Mouse (Mus musculus): ENCODE data around the gene Kctd19. TPM values are rescaled to one million over a fixed set of nuclear protein-coding genes. Genes with fewer than 3 reads are reported as not detected.

Kctd19 gene
- polyA plus RNA-seq, 1 experiment from 2014 or later: 0.16 TPM

DNA sequence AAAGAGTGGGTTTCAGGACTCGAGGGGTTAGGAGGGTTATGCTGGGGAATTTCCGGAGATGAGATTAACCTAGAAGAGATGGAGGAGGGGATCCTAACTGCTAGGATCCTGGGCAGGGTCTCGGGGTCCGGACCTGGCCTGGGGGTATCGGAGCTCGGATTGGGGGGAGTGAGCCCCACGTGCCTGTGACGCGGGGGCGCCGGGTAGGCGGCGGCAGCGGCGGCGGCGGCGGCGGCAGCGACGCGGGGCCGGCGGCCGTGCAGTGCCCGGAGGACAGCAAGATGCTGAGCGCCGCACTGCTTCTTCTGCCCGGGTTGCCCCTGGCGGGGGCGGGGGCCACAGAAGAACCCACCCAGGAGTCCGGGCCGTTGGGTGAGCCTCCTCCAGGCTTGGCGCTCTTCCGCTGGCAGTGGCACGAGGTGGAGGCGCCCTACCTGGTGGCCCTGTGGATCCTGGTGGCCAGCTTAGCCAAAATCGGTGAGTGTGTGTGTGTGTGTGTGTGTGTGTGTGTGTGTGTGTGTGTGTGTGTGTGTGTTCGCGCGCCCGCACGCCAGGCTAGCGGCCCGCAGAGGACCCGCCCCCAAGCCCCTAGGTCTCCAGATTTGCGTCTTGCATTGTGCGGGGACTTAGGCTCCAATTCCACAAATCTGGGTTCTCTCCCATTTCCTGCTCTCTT lies 64.1 kb downstream of the Kctd19 start:
- H3K4me3 ChIP-seq: peak overlapping the region; percentile 70
- H3K9me3 ChIP-seq: no peaks in the 10 kb centered on the region
- peak; percentile 77 for DNase-seq (ENCODE audit: low spot score)
- H3K27me3 ChIP-seq (replicated peaks; ENCODE audit: low read depth, poor library complexity, severe bottlenecking): peaks cover 18% of the 10 kb centered on the region; the same call in 1 of the 2 replicates
- whole genome bisulfite sequencing: 2% methylated on average over 48 of the region's 48 CpGs
- peaks cover 64% of the 10 kb centered on the region for H3K4me1 ChIP-seq
- H3K36me3 ChIP-seq (replicated peaks): peaks cover 6% of the 10 kb centered on the region; the same call in 1 of the 2 replicates
- peak overlapping the region; percentile 86 for H3K27ac ChIP-seq (replicated peaks)

DNA sequence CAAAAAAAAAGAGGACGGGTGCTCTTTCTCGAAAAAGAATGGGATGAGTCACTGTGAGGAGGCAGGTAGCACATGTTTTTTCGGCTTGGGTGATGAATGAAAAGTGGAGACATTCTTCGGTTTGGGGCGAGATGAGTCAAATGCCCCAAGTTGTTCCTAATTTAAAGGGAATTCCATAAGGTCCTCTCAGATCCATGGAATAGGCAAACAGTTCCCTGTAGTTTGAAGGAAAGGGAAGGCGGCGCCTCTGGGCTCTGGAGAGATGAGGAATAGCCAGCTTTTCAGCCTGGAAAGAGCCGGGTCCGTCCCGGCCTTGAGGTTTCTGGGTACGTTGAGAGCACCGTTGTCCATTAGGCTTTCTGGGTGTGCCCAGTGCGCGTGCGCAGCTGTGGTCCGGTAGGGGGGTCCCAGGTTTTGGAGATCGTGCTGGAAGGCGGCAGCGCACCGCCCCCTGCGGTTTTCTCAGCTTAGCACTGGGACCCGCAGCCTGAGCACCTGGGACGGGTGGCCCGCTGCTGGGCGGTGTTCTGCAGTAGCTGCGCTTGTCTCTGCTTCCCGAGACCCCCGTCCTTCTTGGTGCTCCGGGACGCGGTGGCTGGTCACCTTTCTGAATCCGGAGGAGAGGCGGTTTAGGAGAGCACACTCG lies 64.7 kb downstream of the Kctd19 start, which contains the start of gene Slc9a5:
TSS of gene Slc9a5 (plus strand) at position 394 of the 646 bp plus-strand sequence.
- peaks cover 65% of the 10 kb centered on the region for H3K4me1 ChIP-seq
- H3K27me3 ChIP-seq (replicated peaks; ENCODE audit: low read depth, poor library complexity, severe bottlenecking): peaks cover 18% of the 10 kb centered on the region; the same call in 1 of the 2 replicates

DNA sequence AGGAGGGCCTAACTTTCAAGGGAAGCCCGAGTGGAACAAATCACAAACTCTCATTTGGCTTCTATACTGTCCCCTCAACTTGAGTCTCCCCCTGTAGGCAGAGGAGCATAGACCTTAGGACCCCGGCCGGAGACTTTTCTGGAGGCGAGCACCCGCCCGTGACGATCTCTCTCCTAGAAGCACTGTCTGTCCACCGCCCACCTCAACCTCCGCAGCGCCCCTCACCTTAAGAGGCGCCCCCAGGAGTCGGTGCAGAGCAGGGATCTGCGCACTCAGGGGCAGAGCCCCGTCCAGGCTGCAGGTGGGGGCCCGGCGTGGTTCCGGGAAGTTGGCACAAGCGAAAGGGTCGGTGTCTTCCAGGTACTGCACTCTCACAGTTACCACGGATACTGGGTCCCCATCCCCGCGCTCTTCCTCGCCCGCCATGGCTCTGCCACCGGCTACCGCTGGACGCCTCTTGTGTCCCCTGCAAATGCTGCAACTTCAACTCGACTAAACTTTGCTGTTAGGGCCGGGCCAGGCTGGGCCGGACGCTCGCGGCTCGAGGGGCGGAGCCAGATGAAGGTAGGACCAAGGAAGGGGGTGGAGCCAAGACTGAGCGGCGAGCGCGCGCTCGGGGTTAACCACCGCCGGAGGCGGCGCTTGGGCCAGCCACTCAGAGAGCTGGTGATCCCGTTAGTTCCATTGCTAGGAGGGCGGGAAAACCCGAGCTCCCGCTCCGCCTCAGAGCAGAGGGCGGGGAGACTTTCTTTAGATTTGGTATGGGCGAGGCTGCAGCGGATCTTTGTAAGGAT lies 65.7 kb downstream of the Kctd19 start, which contains the start of gene Fhod1:
TSS of gene Fhod1 (minus strand) at position 526 of the 794 bp plus-strand sequence.
- WGBS: under 1% methylated on average over 53 of the region's 53 CpGs
- peak; percentile 97 for DNase-seq (ENCODE audit: low spot score)
- Histone ChIP-seq H3K4me3 (peak within 1 kb of the TSS; percentile 70), H3K36me3 (replicated peaks) (0 out of 2 replicates have a peak, but pooled peaks cover 2% of the 10 kb centered on the region), H3K27me3 (replicated peaks; ENCODE audit: low read depth, poor library complexity, severe bottlenecking) (peaks cover 18% of the 10 kb centered on the region; the same call in 1 of the 2 replicates), H3K4me1 (peaks cover 65% of the 10 kb centered on the region), H3K27ac (replicated peaks) (peak within 1 kb of the TSS; percentile 86), H3K9me3 (no peaks in the 10 kb centered on the region)

More for the DNA sequence above, 64.7 kb downstream of the Kctd19 start, which contains the start of gene Slc9a5:
- H3K36me3 ChIP-seq (replicated peaks): peaks cover 6% of the 10 kb centered on the region; the same call in 1 of the 2 replicates
- H3K27ac ChIP-seq (replicated peaks): peak within 1 kb of the TSS; percentile 86
- no peaks in the 10 kb centered on the region for H3K9me3 ChIP-seq
- H3K4me3 ChIP-seq: peak within 1 kb of the TSS; percentile 70
- peak; percentile 92 for DNase-seq (ENCODE audit: low spot score)
- WGBS: under 1% methylated on average over 34 of the region's 34 CpGs

DNA sequence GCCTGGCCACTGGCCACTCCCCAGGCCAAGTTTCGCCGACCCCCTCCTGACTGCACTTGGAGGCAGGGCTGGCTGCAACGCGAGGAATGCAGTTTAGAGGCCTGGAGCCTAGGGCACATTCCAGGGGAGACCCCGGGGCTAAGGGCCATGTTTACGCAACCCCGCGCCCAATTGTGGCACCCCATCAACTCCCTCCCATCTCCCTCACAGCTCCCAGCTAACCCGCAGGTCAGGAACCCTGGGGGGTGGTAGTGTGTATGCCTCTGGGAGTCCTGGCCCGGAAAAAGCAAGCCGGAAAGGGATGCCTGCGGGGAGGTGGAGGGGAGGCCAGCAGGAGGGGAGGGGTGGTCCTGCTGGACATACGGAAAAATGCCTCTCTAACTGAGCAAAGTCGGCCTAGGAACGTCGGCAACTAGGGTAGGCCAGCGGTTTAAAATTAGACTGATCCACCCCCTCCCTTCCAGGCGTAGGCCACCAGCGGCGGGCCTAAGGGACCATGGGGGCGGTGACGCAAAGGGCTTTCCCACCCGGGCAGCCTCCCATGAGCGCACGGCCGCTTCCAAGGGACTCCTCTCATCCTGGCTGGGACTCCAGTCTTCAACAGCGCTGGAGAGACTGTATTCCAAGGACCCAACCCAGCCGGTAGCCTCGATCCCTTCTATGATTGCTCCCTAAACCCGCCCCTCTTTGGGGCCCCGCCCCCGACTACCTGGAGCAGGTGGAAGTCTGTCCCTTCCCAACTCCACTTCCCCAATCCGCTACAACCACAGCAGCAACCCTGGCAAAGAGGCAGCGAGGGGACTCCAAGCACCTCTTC lies 66.5 kb downstream of the Kctd19 start:
- Histone ChIP-seq H3K4me3 (peak overlapping the region; percentile 70), H3K27me3 (replicated peaks; ENCODE audit: low read depth, poor library complexity, severe bottlenecking) (peaks cover 18% of the 10 kb centered on the region; the same call in 1 of the 2 replicates), H3K27ac (replicated peaks) (peak overlapping the region; percentile 86), H3K36me3 (replicated peaks) (0 out of 2 replicates have a peak, but pooled peaks cover 2% of the 10 kb centered on the region), H3K4me1 (peaks cover 65% of the 10 kb centered on the region), H3K9me3 (no peaks in the 10 kb centered on the region)
- WGBS: under 1% methylated on average over 34 of the region's 34 CpGs
- peak; percentile 76 for DNase-seq (ENCODE audit: low spot score)

DNA sequence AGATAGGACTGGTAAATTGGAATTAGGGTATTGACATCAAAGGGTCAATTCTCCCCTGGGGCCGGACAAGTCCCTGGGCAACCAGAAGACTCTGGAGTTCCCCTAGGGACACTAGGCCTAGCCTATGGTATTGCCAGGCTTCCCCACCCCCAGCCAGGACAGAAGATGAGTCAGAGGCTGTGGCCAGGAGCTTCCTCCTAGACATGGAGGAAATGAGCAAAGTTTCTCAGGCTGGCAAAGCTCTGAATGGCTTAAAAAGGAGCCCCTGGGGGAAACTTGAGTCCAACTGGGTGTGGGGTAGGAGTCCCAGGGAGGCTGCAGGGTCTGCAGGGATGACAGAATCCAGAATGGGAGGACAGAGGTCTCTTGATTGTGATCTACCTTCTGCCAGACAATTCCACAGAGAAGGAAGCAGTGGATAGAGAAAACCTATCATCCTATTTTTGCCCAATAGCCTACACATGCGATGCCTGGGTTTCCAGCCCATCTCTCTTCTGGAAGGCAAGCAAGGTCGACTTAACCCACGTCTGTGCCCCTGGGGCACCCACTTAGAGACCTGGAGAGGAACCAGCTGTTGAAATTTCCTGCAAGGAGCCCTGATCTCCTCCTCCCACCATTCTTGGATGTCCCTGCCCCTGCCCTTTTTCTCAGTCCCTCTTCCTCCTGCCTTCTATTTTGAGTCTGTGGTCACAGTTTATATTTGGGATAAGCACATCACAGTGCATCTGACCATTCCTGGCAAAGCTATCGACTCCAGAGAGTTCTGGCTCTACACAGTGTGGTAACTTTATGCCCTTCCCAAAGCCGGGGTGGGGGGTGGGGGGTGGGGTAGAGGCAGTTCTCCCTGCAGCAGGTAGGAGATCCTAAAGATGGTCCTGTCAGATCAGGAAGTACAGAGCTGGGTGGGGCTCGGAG lies 68.0 kb downstream of the Kctd19 start:
- peak overlapping the region; percentile 86 for H3K27ac ChIP-seq (replicated peaks)
- no peaks in the 10 kb centered on the region for H3K9me3 ChIP-seq
- H3K4me3 ChIP-seq: peak overlapping the region; percentile 70
- H3K36me3 ChIP-seq (replicated peaks): peaks cover 2% of the 10 kb centered on the region; the same call in 1 of the 2 replicates
- H3K27me3 ChIP-seq (replicated peaks; ENCODE audit: low read depth, poor library complexity, severe bottlenecking): peaks cover 10% of the 10 kb centered on the region; the same call in 1 of the 2 replicates
- peaks cover 66% of the 10 kb centered on the region for H3K4me1 ChIP-seq
- no peak for DNase-seq (ENCODE audit: low spot score)
- 55% methylated on average over 7 of the region's 7 CpGs for WGBS

DNA sequence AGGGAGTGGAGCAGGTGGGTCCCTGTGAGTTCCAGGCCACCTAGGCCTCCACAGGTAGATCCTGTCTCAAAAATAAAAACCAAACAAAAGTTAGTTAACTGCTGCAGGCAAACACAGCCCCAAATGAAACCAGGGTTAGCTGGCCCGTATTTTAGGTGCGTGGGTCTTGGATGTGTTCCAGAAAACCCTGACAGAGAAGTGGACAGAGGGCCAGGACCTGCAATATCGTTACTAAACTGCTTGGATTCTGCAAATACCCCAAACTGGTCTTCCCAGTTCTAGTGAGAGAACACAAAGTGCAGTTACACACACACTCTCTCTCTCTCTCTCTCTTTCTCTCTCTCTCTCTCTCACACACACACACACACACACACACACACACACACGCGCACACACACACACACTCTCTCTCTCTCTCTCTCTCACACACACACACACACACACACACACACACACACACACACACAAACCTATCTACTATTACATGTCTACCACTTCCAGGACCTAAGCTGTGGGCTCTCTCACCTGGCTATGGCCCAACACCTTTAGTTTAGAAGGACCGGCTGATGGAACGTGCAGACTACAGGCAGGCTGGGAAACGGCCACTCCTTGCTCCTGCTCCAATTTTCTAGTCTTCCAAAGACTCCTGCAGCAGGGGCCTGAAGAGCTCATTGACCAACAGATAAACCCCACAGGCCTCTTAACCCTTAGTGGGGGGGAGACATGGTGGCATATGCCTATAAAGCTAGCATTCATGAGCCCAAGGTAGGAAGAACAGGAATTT lies 69.3 kb downstream of the Kctd19 start:
- Histone ChIP-seq H3K4me1 (peaks cover 59% of the 10 kb centered on the region), H3K4me3 (no peak overlapping the region), H3K36me3 (replicated peaks) (peaks cover 6% of the 10 kb centered on the region; the same call in 1 of the 2 replicates), H3K27me3 (replicated peaks; ENCODE audit: low read depth, poor library complexity, severe bottlenecking) (no peaks in the 10 kb centered on the region), H3K9me3 (no peaks in the 10 kb centered on the region), H3K27ac (replicated peaks) (no peak overlapping the region)
- 81% methylated on average over 8 of the region's 8 CpGs for whole genome bisulfite sequencing
- no peak for DNase-seq (ENCODE audit: low spot score)

DNA sequence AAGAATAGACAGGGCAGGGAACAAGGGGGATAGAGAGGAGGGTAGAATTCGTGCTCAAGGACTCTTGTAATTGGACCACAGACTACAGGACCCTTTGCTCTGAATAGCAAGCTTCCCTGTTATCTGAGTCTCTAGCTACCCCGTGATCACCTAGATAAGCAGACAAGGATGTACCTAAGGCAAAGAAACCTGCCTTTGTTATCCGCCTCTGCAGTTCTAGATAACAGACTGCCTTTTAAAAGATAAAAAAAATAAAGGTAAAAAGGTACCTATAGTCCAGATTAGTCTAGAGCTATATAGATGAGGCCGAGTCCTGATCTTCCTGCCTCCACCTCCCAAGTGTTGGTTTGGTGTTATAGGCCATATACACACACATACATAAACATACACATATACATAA lies 70.5 kb downstream of the Kctd19 start:
- Histone ChIP-seq H3K4me1 (peaks cover 52% of the 10 kb centered on the region), H3K4me3 (no peak overlapping the region), H3K36me3 (replicated peaks) (peaks cover 18% of the 10 kb centered on the region), H3K9me3 (no peaks in the 10 kb centered on the region), H3K27ac (replicated peaks) (no peak overlapping the region), H3K27me3 (replicated peaks; ENCODE audit: low read depth, poor library complexity, severe bottlenecking) (no peaks in the 10 kb centered on the region)
- DNase-seq (ENCODE audit: low spot score): no peak
- WGBS: 77% methylated on average over 4 of the region's 4 CpGs

DNA sequence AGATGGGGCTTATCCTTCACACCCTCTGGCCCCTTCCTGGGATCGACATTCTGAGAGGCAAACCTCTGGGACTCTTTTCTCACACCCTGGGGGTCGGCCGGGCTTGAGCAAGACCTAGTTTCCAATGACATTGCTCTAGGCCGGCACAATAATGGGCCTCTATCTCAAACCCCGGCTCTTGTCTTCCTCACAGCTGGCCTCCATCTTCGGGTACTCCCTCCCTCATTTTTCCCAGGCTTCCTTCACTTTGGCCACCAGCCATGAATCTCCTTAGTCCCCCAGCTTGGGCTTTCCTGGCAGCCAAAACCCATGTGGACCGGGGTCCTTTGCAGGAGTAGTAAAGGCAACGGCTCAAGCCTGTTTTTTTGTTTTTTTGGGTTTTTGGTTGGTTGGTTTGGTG lies 71.9 kb downstream of the Kctd19 start:
- H3K27ac ChIP-seq (replicated peaks): no peak overlapping the region
- H3K27me3 ChIP-seq (replicated peaks; ENCODE audit: low read depth, poor library complexity, severe bottlenecking): 0 out of 2 replicates have a peak, but pooled peaks cover 3% of the 10 kb centered on the region
- H3K9me3 ChIP-seq: no peaks in the 10 kb centered on the region
- WGBS: 46% methylated on average over 8 of the region's 8 CpGs
- DNase-seq (ENCODE audit: low spot score): no peak
- no peak overlapping the region for H3K4me3 ChIP-seq
- peaks cover 40% of the 10 kb centered on the region for H3K4me1 ChIP-seq
- peaks cover 31% of the 10 kb centered on the region for H3K36me3 ChIP-seq (replicated peaks)

DNA sequence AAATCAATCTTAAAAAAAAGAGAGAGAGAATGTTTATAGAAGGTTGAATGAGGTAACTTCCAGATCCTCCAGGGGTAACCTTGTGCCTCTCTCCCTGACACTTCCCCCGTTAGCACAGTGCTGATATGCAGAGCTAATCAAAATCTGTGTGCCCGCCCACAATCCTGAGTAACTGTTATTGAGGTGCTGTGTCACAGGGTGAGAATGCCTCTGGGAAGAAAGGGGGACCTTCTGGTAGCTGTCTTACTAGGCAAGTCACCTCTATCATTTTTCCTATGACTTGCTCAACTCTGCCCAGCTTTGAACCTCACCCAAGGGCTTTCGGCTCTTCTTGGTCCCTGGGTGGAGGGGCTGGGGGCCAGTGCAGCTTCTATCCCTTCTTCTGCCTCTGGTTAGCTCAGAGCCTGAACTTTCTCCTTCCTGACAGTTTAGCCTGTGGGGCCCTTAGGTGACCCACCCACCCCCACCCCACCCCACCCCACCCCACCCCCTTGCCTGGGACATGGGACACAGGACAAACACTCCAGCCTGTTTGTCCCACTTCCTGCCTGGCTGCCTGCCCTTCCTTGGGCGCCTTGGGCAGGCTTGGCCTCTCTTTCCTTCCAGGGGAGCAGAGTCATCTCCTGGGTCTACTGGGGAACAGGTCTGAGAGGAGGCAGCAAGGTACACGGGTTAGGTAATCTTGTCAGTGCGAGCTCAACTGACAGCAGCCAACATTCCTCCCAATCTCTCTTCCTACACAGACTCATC lies 73.2 kb downstream of the Kctd19 start:
- Histone ChIP-seq H3K4me1 (peaks cover 27% of the 10 kb centered on the region), H3K27me3 (replicated peaks; ENCODE audit: low read depth, poor library complexity, severe bottlenecking) (0 out of 2 replicates have a peak, but pooled peaks cover 3% of the 10 kb centered on the region), H3K36me3 (replicated peaks) (peaks cover 45% of the 10 kb centered on the region), H3K27ac (replicated peaks) (no peak overlapping the region), H3K4me3 (no peak overlapping the region), H3K9me3 (no peaks in the 10 kb centered on the region)
- DNase-seq (ENCODE audit: low spot score): no peak
- WGBS: 81% methylated on average over 6 of the region's 6 CpGs

DNA sequence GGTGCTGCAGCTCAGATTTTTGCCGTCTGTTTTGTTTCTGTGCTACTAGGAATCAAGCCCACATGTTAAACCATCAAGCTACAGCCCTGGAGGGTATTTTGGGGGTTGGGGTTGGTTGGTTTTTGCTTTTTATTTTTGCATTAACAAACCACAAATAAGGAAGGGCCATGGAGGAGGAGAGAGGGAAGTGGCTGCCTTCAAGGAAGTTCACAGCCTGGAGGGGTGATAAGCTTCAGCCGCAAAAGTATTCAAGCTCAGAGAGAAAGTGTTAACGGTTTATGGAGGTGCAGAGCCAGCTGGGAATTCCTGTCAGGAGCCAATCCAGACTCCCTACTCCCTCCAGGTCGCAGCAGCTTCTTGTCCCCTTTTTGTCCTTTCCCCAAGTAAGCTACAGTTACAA lies 74.3 kb downstream of the Kctd19 start:
- Histone ChIP-seq H3K4me1 (peaks cover 18% of the 10 kb centered on the region), H3K4me3 (no peak overlapping the region), H3K27ac (replicated peaks) (no peak overlapping the region; the same call in 1 of the 2 replicates), H3K36me3 (replicated peaks) (peaks cover 55% of the 10 kb centered on the region), H3K9me3 (no peaks in the 10 kb centered on the region), H3K27me3 (replicated peaks; ENCODE audit: low read depth, poor library complexity, severe bottlenecking) (0 out of 2 replicates have a peak, but pooled peaks cover 3% of the 10 kb centered on the region)
- no peak for DNase-seq (ENCODE audit: low spot score)
- 54% methylated on average over 4 of the region's 4 CpGs for WGBS
